Mouse (Mus musculus): ENCODE results near the gene Tmem69.

Gene Tmem69

DNA sequence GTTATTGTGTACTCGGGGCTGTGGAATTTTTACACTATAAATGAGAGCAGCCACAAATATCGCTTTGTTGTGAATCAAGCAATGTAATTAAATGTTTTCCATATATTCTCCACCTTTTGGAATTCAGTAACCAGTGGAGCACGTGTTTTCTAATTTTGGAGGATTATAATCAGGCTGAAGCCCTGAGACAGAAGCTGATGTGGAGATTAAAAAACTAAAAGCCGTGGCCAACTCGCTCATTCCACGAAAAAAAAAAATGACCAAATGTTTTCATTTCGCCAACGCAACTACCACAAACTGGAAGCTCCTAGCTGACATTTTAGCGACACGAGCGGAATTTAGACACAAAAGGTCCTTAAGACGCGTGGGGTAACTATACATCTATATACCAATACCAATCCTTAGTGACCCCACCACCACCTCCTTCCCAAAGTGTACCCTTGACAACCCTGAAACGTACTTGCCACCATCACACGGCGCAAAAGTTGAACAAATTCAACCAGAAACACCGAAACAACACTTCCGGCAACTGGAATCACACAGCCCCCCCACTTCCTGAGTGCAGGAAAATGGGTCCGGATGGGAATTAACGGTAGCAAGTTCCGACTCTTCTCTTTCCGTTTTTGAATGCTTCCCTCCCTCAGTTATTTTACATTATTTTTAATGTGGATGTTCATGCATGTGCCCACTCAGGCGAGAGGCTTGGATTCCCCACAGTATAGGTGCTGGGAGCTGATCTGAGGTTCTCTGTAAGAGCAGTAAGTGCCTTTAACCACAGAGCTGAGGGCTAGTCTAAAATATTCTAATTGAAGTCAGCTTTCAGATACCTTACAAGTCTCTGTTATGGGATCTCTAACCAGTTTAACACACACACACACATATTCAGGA lies at the start of gene Tmem69:
Tmem69 (minus strand) TSS at position 524 of the 888 bp plus-strand sequence.
- in situ Hi-C loops (cut with MboI; ENCODE audit: low sequenced_read_pairs): no loop called here

DNA sequence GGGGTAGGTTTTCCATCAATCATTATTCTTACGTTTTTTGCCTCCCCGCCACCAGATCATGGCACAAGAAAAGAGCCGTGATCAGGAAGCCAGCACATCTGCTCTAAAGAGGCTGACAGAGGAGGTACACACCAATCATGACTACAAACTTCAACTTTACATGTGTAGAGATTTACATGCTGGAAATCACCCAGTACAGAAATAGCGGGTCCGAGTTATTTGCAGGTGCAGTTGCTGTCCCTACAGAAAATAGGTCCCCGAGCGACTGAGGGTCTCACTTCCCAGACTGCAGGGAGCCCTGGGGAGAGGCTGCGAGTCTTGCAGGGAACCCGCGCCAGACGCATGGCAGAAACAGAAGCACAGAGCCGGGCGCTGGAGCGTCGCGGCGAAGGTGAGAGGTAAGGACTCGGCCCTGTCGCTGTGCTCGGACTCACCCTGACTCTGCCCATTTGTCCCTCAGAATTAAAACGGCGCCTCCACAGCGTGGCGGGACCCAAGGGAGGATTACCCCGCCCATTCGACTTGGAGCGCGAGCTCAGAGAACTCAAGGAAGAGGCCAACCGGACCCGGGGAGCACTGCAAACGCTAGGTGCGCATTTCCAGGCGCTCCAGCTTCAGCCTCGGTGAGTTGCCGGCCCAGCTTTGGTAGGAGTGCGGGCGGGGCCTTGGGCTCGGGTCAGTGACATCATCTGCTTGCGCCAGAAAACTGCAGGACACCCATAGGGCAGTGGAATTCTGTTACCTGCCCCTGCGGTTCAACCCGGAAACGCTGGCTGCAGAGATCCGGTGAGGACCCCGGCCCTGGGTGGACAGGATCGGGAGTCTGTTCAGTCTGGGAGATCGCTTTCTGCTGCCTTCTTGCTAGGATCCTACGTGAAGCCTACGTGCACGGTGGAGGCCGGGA lies 41.5 kb upstream of the Tmem69 start:
- in situ Hi-C loops (cut with MboI; ENCODE audit: low sequenced_read_pairs): no loop called here

DNA sequence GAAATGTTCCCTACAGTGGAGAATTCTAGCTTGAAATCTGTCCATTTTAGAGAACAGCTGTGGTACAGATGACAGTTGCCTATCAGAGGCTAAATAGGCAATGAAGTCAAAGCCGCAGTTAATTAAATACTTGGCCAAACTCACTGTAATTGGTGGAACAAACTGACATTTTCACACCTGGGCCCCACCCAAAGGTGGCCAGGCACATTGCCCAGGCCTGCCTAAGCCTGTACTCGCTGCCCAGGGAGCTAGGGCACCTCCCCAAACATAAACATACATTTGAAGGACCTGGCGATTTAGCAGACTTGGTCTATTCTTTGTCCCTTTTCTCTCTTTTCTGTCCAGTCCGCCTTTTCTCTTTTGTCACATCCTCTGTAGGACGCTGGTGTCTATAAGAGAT lies 40.6 kb upstream of the Tmem69 start, which contains the start of gene Ccdc17:
Ccdc17 (plus strand) TSS at position 276 of the 400 bp plus-strand sequence.
- in situ Hi-C loops (cut with MboI; ENCODE audit: low sequenced_read_pairs): no loop called here

DNA sequence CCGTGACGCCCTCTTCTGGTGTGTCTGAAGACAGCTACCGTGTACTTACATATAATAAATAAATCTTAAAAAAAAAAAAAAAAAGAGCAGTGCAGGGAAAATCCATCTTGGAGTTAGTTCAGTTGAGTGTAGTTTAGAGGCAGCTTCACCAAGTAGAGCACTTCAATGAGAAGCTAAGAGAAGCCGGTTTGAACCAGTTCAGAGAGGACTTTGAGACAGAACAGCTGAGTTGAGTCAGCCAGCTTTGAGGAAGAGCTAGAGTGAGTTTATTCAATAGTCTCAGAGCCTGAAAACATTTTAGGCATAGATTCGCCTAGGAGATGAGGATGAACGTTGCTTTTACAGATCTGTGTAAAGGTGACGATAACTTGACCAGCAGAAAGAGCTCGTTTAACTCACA lies 40.1 kb upstream of the Tmem69 start:
- in situ Hi-C loops (cut with MboI; ENCODE audit: low sequenced_read_pairs): no loop called here

DNA sequence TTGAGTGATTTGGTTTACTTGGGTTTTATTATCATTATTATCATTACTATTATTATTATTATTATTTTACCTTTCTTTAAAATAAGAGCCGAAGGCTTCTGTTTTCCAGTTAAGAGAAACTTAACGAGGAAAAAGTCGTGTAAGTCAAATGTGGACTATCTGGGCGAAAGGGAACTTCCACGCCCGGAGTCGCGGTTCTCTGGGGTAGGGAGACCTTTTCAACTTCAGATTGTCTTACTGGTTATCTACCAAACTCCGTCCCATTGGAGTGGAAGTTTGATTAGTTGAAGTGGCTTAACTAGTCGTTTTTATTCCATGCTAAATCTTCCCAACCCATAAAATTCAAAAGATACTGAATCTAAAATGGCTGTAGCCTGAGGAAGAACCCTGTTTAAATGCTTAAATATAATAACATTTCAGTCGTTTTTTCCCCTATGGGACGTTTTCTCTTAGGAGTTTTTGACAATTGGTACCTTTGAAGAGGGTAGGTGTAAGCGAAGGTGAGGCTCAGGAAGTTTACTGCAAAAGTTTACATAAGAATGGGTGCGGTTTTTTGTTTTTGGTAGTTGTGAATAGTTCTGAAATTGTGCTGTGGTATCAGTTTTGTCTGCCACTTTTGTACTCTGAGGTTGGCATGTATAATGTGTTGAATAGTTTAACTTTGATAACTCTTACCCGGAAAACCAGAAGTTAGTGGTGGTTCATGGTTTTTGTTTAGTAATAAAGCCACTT lies 2.6 kb upstream of the Tmem69 start:
- in situ Hi-C loops (cut with MboI; ENCODE audit: low sequenced_read_pairs): no loop called here

DNA sequence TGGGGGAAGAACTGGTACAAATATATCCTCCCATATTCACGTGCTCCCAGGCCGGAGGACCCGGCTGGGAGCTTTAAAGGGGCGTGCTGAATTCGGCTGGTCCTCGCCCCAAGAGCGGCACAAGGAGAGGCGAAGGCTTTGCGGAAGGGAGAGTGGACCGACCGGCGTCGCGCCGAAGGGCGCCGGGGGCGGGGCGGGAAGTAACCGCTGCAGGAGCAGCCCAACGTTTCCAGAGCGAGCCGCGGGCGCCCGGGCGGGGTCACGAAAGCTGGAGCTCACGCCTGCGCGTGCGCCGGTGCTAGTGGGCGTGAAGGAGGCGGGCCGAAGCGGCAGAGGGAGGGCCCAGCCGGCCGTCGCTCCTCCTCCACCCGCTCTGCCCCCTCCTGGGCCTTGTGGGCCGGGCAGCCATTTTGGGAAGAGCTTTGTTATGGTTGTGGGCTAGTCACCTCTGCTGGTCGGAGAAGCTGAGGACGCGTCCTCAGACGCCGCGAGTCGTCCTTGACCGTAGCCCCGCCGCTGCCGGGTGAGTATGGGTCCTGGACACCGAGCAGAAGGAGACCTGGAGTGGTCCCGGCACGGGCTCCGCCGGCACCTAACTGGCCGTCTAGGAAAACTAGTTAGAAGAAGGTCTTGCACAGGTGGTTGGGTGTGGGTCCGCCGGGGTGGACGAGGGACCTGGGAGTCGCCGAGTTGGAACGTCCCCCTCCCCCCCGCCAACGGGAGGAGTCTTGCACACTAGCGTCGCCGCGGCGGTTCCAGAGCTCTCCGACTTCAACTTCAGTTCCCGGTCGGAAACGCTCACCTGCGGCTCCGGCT lies 1.8 kb upstream of the Tmem69 start, which contains the start of gene Gpbp1l1:
Gpbp1l1 (plus strand) TSS at position 353 of the 816 bp plus-strand sequence.
- in situ Hi-C loops (cut with MboI; ENCODE audit: low sequenced_read_pairs): no loop called here

DNA sequence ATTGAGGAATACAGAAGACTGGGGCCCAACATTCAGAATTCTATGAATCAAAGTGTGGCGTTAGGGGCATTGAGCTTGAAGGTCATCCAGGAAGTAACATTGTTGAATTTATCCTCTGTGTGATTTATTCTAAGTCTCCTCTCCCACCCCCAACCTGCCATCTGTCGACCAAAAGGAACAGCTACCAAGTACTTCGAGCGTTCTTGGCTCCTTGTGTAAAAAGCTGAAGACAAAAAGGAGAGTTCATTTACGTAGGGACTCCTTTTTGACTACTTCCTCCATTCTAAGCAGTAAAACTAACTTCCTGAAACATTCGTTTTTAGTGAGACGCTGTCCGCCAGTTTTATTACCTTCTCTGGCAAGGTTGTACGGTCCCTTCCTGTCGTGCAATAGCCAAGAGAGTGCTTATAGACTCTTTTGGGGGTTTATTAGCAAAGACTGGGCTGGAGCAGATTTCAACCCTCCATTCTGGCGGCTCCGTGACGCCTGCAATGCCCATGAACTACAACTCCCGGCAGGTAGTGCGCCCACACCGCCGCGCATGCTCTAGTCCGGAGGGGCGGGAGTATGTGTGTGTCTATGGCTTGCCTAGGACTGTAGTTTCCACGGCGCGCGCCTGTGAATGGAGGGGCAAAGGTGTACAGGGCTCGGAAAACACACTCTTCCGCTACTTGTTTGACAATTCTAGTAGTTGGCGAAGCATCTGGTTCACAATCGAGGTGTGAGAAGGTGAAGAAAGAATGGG lies 997 bp upstream of the Tmem69 start:
- in situ Hi-C loops (cut with MboI; ENCODE audit: low sequenced_read_pairs): no loop called here

DNA sequence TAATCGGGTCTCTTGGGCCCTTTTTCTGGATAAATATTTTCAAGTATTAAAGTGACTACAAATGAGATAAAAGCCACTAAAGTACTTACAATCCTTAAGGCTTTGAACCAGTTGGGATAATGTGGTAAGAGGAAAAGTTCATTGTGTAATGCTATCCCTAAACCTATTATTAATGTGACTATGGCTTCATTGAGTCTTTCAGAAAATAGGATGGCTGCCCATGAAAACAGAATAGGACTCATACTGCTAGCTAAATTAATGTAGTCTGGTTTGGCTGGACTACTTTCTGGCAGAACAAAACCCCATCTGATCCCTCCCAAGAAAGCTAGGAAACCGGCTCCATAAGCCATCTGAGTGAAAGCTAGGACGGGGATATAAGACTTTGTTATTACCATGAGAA lies 2.7 kb downstream of the Tmem69 start:
- in situ Hi-C loops (cut with MboI; ENCODE audit: low sequenced_read_pairs): no loop called here

DNA sequence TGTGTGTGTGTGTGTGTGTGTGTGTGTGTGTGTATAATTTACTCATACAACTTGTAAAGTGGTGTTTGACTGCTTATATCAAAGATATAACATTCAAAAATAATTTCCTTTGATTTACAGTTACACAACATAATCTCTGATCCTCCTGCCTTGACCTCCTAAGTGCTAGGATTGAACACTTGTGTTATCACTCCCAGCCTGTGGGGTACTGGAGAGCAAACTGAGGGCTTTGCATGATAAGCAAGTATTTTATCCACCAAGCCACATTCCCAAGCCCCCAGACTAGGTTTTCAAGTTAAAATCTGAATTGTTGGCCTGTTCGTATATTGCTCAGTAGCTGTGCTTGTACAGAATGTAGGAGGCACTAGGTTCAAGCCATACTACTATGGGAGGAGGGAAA lies 5.3 kb downstream of the Tmem69 start:
- in situ Hi-C loops (cut with MboI; ENCODE audit: low sequenced_read_pairs): no loop called here

DNA sequence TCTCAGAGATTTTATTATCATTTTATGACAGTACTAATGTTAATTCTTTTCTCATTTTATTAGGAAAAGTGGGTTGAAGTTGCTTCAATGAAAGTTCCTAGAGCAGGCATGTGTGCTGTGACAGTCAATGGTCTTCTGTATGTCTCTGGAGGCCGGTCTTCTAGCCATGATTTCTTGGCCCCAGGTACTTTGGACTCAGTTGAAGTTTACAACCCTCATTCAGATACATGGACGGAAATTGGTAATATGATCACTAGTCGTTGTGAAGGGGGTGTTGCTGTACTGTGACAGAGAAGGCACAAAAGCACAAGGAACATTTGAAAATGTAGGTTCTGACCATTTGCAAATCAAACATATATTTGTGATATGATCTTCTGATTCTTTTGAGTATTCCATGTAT lies 18.0 kb downstream of the Tmem69 start:
- in situ Hi-C loops (cut with MboI; ENCODE audit: low sequenced_read_pairs): no loop called here

DNA sequence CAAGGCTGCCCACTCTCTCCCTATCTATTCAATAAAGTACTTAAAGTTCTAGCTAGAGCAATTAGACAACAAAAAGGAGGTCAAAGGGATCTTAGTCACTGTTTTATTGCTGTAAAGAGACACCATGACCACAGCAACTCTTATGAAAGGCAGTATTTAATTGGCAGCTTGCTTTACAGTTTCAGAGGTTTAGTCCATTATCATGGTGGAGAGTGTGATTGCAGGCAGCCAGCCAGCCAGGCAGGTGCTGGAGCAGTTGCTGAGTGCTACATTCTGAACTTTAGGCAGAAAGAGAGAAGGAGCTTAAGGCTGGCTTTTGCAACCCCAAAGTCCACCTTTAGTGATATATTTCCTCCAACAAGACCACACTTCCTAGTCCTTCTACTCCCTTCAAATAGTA lies 19.4 kb downstream of the Tmem69 start:
- in situ Hi-C loops (cut with MboI; ENCODE audit: low sequenced_read_pairs): no loop called here

DNA sequence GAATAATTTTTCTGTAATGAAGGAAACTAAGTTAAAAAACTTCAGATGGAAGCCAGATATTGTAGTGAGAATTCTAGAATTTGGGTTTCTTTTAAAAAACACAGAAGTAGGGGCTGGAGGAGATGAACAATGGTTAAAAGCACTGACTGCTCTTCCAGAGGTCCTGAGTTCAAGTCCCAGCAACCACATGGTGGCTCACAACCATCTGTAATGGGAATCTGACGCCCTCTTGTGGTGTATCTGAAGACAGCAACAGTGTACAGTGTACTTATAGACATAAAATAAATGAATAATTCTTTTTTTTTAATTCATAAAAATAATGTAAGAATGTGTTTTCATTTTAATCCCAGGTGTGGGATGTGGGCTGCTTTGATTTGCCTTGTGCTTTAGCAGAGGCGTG lies 24.6 kb downstream of the Tmem69 start:
- in situ Hi-C loops (cut with MboI; ENCODE audit: low sequenced_read_pairs): no loop called here

DNA sequence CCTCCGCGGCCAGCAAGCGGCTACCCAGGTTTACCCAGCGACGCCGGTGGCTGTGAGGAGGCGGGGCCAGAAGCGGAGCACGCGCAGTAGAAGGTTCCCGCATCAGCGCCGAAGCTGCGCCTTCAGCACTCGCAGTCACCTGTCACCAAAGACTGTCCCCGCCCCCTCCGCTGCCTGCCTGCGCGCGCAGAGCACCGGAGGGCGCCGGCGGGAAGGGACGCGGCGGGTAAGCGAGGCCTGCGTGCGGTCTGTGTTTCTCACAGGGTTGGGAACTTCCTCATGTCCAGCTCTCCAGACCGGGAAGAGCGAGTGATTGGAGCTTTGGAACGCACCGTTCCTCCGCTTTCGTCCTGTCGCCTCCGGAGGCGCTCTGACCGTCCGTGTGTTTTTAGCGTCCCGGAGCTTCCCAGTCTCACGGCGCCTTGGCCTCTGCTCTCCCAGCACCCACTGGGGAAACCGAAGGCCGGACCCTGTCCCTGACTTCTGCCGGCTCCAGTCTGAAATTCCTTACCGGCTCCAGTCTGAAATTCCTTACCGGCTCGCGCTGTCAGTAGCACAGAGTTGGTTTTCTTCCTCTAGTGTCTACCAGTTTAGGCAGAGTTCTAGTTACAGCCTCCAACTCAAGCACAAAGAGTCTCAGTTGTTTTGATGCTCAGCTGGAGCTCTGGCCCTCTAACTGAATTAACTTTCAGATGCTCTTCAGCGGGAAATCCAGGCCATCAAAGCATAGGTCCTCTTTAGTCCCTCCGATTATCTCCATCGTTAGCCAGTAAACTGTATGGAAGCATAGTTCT lies 48.1 kb downstream of the Tmem69 start, which contains the start of gene Ipp:
Ipp (plus strand) TSS at position 125 of the 794 bp plus-strand sequence.
- in situ Hi-C loops (cut with MboI; ENCODE audit: low sequenced_read_pairs): no loop called here

DNA sequence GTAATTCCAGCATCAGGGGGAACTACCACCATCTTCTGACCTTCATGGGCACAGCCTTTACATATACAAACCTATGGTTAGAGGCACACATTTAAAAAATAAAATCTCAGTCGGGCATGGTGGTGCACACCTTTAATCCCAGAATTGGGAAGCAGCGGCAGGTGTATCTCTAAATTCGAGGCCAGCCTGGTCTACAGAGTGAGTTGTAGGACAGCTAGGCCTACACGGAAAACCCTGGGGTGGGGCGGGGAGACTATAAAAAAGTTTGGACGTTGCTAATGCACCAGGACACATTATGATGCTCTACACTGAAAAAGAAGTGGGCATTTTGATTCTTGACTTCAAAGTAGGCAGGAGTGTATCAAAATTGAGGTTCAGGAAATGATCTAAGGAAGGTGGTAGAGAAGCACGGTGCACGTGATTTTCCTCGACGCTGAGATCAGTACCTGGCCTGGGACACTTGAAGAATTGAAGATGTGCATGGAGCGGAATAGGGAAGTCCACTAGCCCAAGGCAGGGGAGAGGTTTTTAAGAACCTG lies 48.8 kb downstream of the Tmem69 start:
- in situ Hi-C loops (cut with MboI; ENCODE audit: low sequenced_read_pairs): no loop called here
